Mouse (Mus musculus) hindbrain, embryonic 13.5 days (tissue): ENCODE measurements around the gene Spdye4b. TPM values are rescaled to one million over a fixed set of nuclear protein-coding genes. Genes with fewer than 3 reads are reported as not detected.

Source experiments
- ATAC-seq: fragments of 200-750 bp; cut with Nextera tagmentation; 2 replicates; pipeline ENCODE4 v1.8.0; 2017; ENCODE audit warnings: moderate TSS enrichment; ENCODE audit not compliant: low FRiP score
- H3K27ac ChIP-seq: fragments of 300-500 bp; sonication (generic); 2 replicates; pipeline ENCODE4 v1.5.1; 2015; ENCODE audit warnings: inconsistent platforms, mild to moderate bottlenecking, moderate library complexity
- H3K27me3 ChIP-seq: fragments of 300-500 bp; sonication (generic); 2 replicates; pipeline ENCODE4 v1.6.1; 2015; ENCODE audit warnings: mild to moderate bottlenecking, inconsistent platforms
- H3K36me3 ChIP-seq: fragments of 300-500 bp; sonication (generic); 2 replicates; pipeline ENCODE4 v1.6.1; 2015; ENCODE audit warnings: mild to moderate bottlenecking, inconsistent platforms
- H3K4me1 ChIP-seq: fragments of 300-500 bp; sonication (generic); replicated peaks from 2 replicates; pipeline ENCODE4 v1.6.1; 2015; ENCODE audit warnings: inconsistent platforms
- H3K4me2 ChIP-seq: fragments of 300-500 bp; sonication (generic); 2 replicates; pipeline ENCODE4 v1.6.1; 2015; ENCODE audit warnings: inconsistent platforms, mild to moderate bottlenecking, moderate library complexity
- H3K4me3 ChIP-seq: fragments of 300-500 bp; sonication (generic); 2 replicates; pipeline ENCODE4 v1.5.1; 2015; ENCODE audit warnings: mild to moderate bottlenecking, inconsistent platforms
- H3K9ac ChIP-seq: fragments of 300-500 bp; sonication (generic); 2 replicates; pipeline ENCODE4 v1.6.1; 2015; ENCODE audit warnings: mild to moderate bottlenecking, inconsistent platforms
- H3K9me3 ChIP-seq: fragments of 300-500 bp; sonication (generic); 2 replicates; pipeline ENCODE4 v1.6.1; 2016; ENCODE audit warnings: inconsistent platforms
- WGBS: fragments of 180-500 bp; shearing (Covaris S2); methylation state at CpG from one replicate; pipeline ENCODE4 v1.1.7; 2015; 5-methylcytosine and 5-hydroxymethylcytosine counted together
- microRNA-seq: library from miRNA; unstranded; fragments of <30 nt; microRNA quantifications from one replicate; pipeline ENCODE4, GENCODE M21; 2016
- polyA plus RNA-seq: library from polyadenylated mRNA; unstranded; fragments of >200 nt; fragmentation: Nextera tagmentation; extraction: Ambion mirVana; gene quantifications from 2 replicates; pipeline ENCODE4 v1.2.1, GENCODE M21; 2015

The Spdye4b gene
- polyA plus RNA-seq, 1 experiment from 2014 or later: not detected

GRCm38 (mm10) chr5:143226790-143227189 is 46.0 kb downstream of the Spdye4b start, which contains the start of gene Spdye4a:
TSS of gene Spdye4a (minus strand) at chr5:143226890.
- Histone ChIP-seq H3K36me3 (no peaks in the 10 kb centered on the region), H3K9me3 (peaks cover 11% of the 10 kb centered on the region), H3K4me2 (no peak within 1 kb of the TSS), H3K27ac (no peak within 1 kb of the TSS), H3K4me1 (no peaks in the 10 kb centered on the region), H3K9ac (no peak within 1 kb of the TSS), H3K27me3 (no peaks in the 10 kb centered on the region), H3K4me3 (no peak within 1 kb of the TSS)
- ATAC-seq: no peak
- 89% methylated on average over 3 of the region's 3 CpGs for WGBS

DNA sequence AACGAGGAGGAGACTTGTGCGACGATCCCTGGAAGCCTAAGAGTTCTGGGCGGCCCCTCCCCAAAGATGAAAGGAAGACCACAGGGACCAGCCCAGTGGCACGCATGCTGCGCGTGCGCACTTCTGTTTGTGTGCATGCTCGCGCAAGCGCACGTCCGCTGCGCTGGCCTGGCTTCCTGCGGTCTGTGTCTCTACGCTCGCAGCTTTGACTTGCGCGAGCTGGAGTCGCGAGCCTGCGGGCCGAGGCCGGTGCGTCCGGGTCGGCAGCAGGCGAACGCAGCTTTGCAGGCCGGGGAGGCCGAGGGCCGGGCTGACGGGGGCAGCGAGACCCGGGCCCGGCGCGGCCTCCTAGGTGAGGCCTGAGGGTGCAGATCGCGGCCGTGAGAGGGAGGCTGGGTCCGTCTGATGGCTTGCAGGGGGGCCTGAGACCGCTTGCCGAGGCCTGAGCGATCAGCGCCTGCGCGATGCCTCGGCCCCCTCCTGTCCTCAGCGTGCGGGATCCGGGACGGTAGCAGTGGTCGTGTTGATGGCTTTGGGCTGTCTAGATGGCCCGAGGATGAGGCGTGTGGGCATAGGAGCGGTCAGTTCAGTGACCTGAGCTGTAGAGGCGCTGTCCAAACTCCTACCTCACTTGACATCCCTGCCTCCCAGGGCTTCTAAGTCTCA is 54.3 kb downstream of the Spdye4b start, which contains the start of gene Zfp12:
Gene Zfp12, plus strand, starts transcription at position 136 of the 666 bp plus-strand sequence.
- no peaks in the 10 kb centered on the region for H3K27me3 ChIP-seq
- peak within 1 kb of the TSS; percentile 77 for H3K4me3 ChIP-seq
- H3K27ac ChIP-seq: peak within 1 kb of the TSS; percentile 98
- peak within 1 kb of the TSS; percentile 88 for H3K9ac ChIP-seq
- no peaks in the 10 kb centered on the region for H3K9me3 ChIP-seq
- peak; percentile 98 for ATAC-seq
- peak within 1 kb of the TSS; percentile 91 for H3K4me2 ChIP-seq
- H3K4me1 ChIP-seq: peaks cover 31% of the 10 kb centered on the region
- H3K36me3 ChIP-seq: peaks cover 26% of the 10 kb centered on the region
- WGBS: under 1% methylated on average over 58 of the region's 58 CpGs

DNA sequence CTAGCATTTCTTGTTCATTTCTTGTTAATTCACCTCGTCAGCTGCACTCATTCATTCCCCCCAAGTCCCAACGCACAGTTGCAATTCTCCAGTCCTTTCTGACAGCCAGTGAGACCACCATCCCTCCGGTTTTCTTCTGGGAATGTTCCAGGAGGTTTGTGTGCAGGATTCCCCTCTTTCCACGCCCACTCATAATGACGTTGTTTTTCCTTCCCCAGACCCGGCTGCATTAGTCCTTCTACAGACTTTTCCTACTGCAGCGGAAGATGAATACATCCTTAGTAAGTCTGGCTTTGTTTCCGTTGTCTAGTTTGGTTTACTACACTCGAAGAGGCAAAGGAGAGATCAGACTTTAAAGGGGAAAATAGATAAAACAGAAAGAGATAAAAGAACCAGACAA is 55.2 kb downstream of the Spdye4b start:
- H3K27ac ChIP-seq: no peak overlapping the region
- no peak for ATAC-seq

DNA sequence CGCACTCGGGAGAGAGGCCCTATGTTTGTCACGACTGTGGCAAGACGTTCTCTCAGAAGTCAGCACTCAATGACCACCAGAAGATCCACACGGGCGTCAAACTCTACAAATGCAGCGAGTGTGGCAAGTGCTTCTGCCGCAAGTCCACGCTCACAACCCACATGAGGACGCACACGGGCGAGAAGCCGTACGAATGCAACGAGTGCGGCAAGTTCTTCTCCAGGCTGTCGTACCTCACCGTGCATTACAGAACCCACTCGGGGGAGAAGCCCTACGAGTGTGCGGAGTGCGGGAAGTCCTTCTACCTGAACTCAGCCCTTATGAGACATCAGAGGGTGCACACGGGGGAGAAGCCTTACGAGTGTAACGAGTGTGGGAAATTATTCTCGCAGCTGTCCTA is 64.1 kb downstream of the Spdye4b start:
- Histone ChIP-seq H3K27ac (no peak overlapping the region), H3K4me3 (no peak overlapping the region), H3K9ac (no peak overlapping the region), H3K4me1 (no peaks in the 10 kb centered on the region), H3K27me3 (no peaks in the 10 kb centered on the region), H3K4me2 (no peak overlapping the region), H3K36me3 (peaks cover 99% of the 10 kb centered on the region), H3K9me3 (no peaks in the 10 kb centered on the region)
- no peak for ATAC-seq
- 98% methylated on average over 26 of the region's 26 CpGs for WGBS

More for the DNA sequence above, 55.2 kb downstream of the Spdye4b start:
- WGBS: 50% methylated on average over 9 of the region's 9 CpGs
- H3K36me3 ChIP-seq: peaks cover 35% of the 10 kb centered on the region
- peak overlapping the region; percentile 91 for H3K4me2 ChIP-seq
- peaks cover 31% of the 10 kb centered on the region for H3K4me1 ChIP-seq
- H3K9me3 ChIP-seq: no peaks in the 10 kb centered on the region
- no peaks in the 10 kb centered on the region for H3K27me3 ChIP-seq
- H3K9ac ChIP-seq: peak overlapping the region; percentile 88
- peak overlapping the region; percentile 77 for H3K4me3 ChIP-seq

GRCm38 (mm10) chr5:143252039-143252438 is 71.2 kb downstream of the Spdye4b start:
- peaks cover 25% of the 10 kb centered on the region for H3K4me1 ChIP-seq
- no peak for ATAC-seq
- 47% methylated on average over 6 of the region's 6 CpGs for WGBS
- H3K9me3 ChIP-seq: no peaks in the 10 kb centered on the region
- no peak overlapping the region for H3K27ac ChIP-seq
- no peak overlapping the region for H3K4me3 ChIP-seq
- peaks cover 58% of the 10 kb centered on the region for H3K27me3 ChIP-seq
- peaks cover 92% of the 10 kb centered on the region for H3K36me3 ChIP-seq
- H3K9ac ChIP-seq: no peak overlapping the region
- no peak overlapping the region for H3K4me2 ChIP-seq

- H3K9ac ChIP-seq: no peak overlapping the region
- H3K4me2 ChIP-seq: no peak overlapping the region; the same call in 1 of the 2 replicates
- H3K27ac ChIP-seq: no peak overlapping the region
- peaks cover 66% of the 10 kb centered on the region for H3K27me3 ChIP-seq
- no peaks in the 10 kb centered on the region for H3K9me3 ChIP-seq
- H3K4me3 ChIP-seq: peak overlapping the region; percentile 32
- H3K4me1 ChIP-seq: peaks cover 25% of the 10 kb centered on the region
- peaks cover 93% of the 10 kb centered on the region for H3K36me3 ChIP-seq
- 30% methylated on average over 18 of the region's 18 CpGs for WGBS
- ATAC-seq: no peak
These were observed 72.0 kb downstream of the Spdye4b start for GRCm38 (mm10) chr5:143252791-143253185.

DNA sequence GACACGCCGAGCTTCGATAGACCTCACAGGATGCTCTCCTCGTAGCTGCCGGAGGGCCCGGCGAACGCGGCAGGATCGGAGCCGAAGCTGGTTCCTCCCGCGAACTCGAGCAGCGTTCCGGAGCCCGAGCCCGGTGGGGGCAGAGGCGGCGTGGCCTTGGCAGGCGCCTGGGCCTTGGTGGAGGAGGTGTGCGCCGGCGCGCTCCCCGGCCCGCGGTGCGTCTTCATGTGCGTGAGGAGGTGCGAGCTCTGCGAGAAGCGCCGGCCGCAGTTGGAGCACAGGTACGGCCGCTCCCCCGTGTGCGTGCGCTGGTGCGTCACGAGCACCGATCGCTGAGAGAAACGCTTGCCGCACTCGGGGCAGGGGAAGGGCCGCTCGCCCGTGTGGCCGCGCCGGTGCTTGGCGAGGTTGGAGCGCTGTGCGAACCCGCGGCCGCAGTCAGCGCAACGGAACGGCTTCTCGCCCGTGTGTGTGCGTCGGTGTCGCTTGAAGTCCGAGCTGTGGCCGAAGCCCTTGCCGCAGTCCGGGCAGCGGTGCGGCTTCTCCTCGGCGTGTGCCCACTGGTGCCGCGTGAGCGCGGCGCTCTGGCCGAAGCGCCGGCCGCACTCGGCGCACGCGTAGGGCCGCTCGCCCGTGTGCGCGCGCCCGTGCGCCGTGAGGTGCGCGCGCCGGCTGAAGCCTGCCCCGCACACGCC is 72.5 kb downstream of the Spdye4b start:
- 4% methylated on average over 99 of the region's 103 CpGs for WGBS
- H3K27me3 ChIP-seq: peaks cover 71% of the 10 kb centered on the region
- H3K9me3 ChIP-seq: no peaks in the 10 kb centered on the region
- H3K36me3 ChIP-seq: peaks cover 93% of the 10 kb centered on the region
- peak overlapping the region; percentile 32 for H3K4me3 ChIP-seq
- ATAC-seq: no peak
- peak overlapping the region; percentile 53 for H3K4me2 ChIP-seq
- peaks cover 25% of the 10 kb centered on the region for H3K4me1 ChIP-seq
- H3K9ac ChIP-seq: peak overlapping the region; percentile 60
- H3K27ac ChIP-seq: no peak overlapping the region

- 0 out of 2 replicates have a peak, but pooled peaks have one; percentile 11 for ATAC-seq
- Histone ChIP-seq H3K27ac (no peak overlapping the region), H3K9me3 (no peaks in the 10 kb centered on the region), H3K9ac (peak overlapping the region; percentile 60), H3K27me3 (peaks cover 77% of the 10 kb centered on the region), H3K4me2 (peak overlapping the region; percentile 53), H3K4me1 (peaks cover 25% of the 10 kb centered on the region), H3K36me3 (peaks cover 93% of the 10 kb centered on the region), H3K4me3 (peak overlapping the region; percentile 32)
- 4% methylated on average over 74 of the region's 81 CpGs for WGBS
These were observed 73.2 kb downstream of the Spdye4b start for GRCm38 (mm10) chr5:143253881-143254486.

Small RNA genes lying within 50 kb of the gene (microRNA-seq; reads per million reads assigned to microRNA genes)
- gene Gm44405: not detected

Other genes starting within 250 kb of the Spdye4b start
- gene Fscn1, start 220.7 kb upstream of the Spdye4b start, polyA plus RNA-seq: 484 and 516 TPM in 2 replicates
- gene Rnf216, start 68.0 kb upstream of the Spdye4b start, polyA plus RNA-seq: 34.0 and 38.3 TPM in 2 replicates
- 0.08 TPM in 1 of 2 replicates, not detected in the other for gene Olfr718-ps1, start 33.4 kb upstream of the Spdye4b start, polyA plus RNA-seq
- gene Rbak, start 242 bp upstream of the Spdye4b start, polyA plus RNA-seq: 12.7 and 14.6 TPM in 2 replicates
- gene Spdye4a, start 45.9 kb downstream of the Spdye4b start, polyA plus RNA-seq: not detected in 2 replicates
- gene Zfp12, start 54.1 kb downstream of the Spdye4b start, polyA plus RNA-seq: 22.8 and 23.4 TPM in 2 replicates
- 9.0 and 9.4 TPM in 2 replicates for gene Zfp316, start 89.0 kb downstream of the Spdye4b start, polyA plus RNA-seq
- gene Zfp853, start 112.6 kb downstream of the Spdye4b start, polyA plus RNA-seq: 0.18 TPM in 1 of 2 replicates, not detected in the other
- gene E130309D02Rik, start 134.3 kb downstream of the Spdye4b start, polyA plus RNA-seq: 34.8 and 36.2 TPM in 2 replicates
- 75.4 and 82.7 TPM in 2 replicates for gene Zdhhc4, start 148.2 kb downstream of the Spdye4b start, polyA plus RNA-seq
- gene Grid2ip, start 176.3 kb downstream of the Spdye4b start, polyA plus RNA-seq: 0.45 and 0.47 TPM in 2 replicates
- 150 TPM in 2 replicates for gene Kdelr2, start 222.8 kb downstream of the Spdye4b start, polyA plus RNA-seq